Mouse (Mus musculus): Measurements from ENCODE around the gene Hspb8.

GRCm38 (mm10) chr5:116447821-116448350 is 25.2 kb upstream of the Hspb8 start:
- TF ChIP-seq CTCF (IDR thresholded peaks at IDR 0.05; ENCODE audit: control insufficient read depth, insufficient read depth, insufficient replicate concordance, low read depth, low read length) (no peak), POLR2A (IDR thresholded peaks at IDR 0.05; ENCODE audit: control insufficient read depth, low read depth, low read length) (no peak)
